Mouse (Mus musculus) T-helper 1 cell (primary cell): ENCODE measurements around the gene Akirin2.
"Not testable (repeated sequence)": the region's sequence is repeated elsewhere in the genome, so short reads cannot be mapped to it uniquely, and the experiment has no call there.

ENCODE experiments used
- in situ Hi-C: fragments of 300-600 bp; cut with MboI, MseI; formaldehyde crosslinking; loops from one replicate; pipeline ENCODE4 v1.15.1; 2025; ENCODE audit warnings: high pct_unique_total_duplicates

Gene Akirin2

DNA sequence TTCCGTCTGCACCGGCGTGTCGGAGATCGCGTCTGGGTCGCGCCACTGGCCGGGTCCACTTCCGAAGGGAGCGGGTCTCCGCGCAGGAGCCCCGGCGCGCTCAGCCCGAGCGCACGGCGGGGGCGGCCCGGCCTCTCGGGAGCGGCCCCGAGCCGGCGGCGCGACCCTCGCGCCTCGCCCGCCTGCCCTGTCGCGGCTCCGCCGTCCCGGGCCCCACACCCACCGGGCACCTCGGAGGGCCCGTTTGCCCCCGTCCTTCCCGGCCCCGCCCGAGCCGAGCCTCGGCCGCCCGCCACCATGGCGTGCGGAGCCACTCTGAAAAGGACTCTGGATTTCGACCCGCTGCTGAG, at the start of gene Akirin2:
Gene Akirin2, plus strand, starts transcription at position 190 of the 350 bp plus-strand sequence.
- in situ Hi-C loops, result loop anchor here (25.0 kb wide), 1 partner anchor 1163 kb away; no protein-coding TSS in a partner anchor

DNA sequence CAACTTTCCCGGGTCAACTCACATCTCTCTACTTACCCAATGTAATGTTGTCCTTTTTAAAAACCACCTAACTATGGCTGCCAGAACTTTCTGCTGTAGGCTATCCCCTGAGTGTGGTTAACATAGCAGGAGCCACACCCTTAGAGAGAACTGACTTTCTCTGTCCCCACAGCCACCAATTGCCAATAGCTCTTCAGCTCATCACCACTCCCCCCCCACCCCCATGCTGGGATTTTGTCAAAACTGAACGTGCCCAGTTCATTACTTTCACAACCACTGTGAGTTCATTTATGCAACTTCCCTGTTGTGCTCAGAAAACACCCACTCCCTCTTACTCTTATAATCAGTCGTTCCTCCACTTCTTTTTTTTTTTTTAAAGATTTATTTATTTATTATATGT, 40.4 kb upstream of the Akirin2 start:
- in situ Hi-C loops, result no loop called here

DNA sequence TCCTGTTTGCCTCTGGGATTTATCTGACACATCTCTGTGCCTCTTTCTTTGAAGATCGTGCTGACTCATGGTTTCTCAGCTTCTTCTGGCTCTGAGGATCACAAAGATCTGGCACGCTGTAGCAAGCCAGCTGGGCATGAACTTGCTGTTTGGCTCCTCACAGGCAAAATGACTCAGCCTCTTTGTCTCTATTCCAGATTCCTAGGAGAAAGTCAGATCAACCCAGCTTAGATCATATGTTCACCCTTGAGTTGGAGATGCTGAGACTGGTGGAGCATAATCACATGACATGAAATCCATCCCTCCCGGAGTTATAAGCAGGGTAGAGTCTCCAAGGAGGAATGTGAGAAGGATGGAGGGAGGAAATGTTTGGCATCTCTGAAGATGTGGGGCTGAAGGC, 27.9 kb upstream of the Akirin2 start:
- in situ Hi-C loops, result no loop called here

DNA sequence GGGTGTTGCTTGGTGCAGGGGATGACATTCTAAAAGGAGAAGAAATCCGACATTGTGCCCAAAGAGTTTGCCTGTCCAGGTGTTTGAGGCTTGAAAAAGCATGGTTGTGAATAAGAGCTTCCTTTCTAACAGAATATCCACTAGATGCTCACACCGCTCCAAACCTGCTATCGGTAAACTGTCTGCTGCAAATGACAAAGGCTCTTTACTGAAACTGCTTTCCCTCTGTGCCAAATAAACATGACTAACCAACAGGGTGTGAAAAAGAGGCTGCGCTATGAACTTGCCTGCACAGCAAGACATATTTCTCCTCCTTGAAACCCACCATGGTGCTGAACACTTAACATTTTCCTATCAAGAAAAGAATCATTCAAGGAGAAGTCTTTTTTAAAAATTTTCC, 27.2 kb upstream of the Akirin2 start:
- in situ Hi-C loops, result no loop called here

DNA sequence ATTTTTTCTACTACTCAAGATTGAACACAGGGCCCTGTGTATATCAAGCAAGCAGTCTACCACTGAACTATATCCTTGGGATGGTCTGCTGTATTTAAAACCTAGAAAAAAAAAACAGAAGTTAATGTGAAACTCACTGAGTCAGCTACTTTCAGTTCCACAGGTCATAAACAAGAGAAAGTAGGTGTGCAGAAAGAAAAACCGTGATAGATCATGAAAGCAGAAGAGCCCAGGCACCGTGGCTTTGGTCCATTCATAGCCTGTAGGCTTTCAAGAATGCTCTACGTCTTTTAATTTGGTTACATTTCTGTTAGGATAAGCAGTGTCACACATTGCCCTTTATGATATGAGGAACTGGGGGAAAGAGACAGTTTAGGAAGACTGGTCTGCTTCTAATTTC, 24.0 kb upstream of the Akirin2 start:
- in situ Hi-C loops, result no loop called here

DNA sequence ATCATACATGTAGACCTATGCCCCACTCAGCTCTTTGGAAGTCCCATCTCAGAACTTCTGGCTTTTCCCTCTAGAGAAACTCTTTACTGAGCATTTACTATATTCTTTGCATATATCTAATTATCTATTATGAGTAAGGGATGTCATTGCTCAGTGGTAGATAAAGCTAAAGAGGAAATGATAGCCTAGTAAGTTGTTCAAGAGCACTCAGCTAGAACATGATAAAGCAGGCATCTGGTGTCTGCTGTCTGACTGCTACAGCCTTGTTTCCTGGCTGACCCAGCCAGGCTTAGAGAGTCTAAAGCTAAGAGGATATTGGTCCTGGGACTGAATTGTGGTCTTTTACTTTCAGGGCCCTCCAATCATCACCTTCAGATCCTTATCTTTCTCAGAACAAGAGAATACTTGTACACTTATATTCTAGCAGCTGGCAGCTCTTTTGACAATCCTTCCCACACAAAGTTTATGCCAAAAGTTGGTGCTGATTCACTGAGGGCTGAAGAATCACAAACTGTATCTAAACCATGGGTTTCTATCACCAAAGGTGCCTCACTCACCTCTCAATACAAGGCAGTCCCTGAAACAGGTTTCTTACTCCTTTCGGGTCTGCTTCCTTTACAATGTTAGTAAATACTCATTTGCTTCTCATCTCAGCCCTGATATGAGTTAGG, 22.2 kb upstream of the Akirin2 start:
- in situ Hi-C loops, result no loop called here

DNA sequence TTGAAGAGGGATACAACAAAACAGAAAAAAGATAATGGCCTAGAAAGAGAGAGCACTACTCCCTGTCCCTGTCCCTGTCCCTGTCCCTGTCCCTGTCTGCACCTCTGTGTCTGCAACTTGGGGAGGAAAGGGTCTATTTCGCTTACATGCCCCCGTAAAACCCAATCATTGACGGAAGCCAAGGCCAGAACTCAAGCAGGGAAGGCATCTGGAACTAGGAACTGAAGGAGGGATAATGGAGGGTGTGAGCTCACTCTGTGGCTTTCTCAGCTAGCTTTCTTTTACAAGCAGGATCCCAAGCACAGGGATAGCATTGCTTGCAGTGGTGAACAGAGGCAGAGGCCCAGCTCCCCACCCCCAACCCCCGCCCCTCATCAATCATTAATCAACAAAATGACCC, 21.4 kb upstream of the Akirin2 start:
- in situ Hi-C loops, result no loop called here

DNA sequence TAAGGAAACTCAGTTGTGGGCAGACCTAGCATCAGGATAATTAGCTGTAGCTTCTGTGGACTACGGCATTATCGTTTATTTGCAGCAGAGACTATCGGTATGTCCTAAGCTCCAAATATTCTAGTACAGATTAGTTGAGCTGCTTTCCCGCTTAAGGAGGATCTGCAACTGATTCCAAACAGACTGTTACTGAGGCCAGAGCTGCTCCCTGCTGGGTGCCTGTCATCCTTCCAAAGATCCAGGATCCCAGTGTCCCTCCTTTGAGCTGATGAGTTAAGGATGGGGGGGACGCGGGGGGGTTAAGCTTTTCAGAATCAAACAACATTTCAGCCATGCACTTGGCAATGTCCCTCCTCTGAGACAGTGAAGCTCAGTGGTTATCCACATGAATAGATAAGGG, 20.8 kb upstream of the Akirin2 start:
- in situ Hi-C loops, result no loop called here

DNA sequence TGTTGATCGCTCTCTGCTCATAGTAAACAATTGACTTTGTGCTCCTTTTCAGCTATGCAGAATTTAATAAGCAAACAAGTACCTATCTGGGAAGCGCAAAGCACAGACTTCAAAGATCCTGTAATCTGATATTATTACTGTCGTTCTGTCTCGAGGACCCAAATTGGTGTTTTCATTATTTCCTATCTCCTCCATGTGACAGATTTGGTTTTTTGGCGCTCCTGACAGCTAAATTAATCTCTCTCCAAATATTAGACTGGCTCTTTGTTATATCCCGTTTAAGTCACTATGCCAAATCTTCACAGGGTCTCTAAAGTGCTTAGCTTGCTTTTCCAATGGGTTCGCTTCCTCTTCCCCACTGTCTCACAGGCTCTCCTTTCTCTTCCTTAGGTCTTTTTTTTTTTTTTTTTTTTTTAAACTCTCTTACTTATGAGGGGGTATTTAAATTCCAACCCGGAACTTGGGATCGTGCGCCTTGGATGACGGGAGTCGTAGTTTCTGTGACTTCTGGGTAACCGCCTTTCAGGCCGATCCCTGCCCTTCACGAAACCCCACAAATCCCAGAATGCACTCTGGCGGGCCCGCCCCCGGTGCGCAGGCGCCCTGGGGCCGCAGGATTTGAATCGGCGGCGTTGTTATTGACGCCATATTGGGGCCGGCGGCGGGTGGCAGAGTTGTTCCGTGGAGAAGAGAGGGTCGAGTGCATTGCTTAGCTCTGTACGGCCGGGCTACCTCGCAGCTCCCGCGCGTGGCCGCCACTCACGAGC, 573 bp upstream of the Akirin2 start:
- in situ Hi-C loops, result loop anchor here (10.0 to 25.0 kb wide), 2 partner anchors 665 to 1163 kb away; no protein-coding TSS in a partner anchor

DNA sequence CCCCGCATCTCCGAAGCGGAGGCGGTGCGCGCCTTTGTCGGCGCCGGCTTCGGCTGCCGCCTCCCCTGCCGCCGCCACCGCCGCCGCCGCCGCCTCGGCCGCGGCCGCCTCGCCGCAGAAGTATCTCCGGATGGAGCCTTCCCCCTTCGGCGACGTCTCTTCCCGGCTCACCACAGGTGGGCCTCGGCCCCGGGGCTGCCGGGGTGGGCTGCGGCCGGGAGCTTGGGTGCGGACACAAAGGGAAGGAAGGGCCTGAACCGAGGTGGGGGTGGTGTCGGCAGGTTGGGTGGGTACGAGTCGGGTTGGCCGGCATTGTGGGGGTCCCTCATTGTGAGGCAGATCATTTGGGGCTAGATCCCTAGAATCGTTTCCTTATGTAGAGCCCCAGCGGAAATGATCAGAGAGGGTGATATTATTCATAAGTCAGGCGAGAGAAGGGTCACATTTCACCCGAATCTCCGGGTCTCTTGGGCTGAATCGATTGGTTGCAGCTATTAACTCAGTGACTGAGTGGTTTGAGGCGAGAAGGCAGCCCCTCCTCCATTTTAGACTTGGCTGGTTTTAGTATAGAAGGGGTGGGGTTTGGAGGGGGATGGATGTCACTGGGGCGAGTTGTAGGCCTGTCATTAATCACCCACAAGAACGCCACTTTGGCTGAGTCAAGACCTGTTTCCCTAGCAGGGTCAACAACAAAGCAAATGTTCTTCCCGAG, 517 bp downstream of the Akirin2 start:
- in situ Hi-C loops, result loop anchor here (25.0 kb wide), 1 partner anchor 1164 kb away; no protein-coding TSS in a partner anchor

DNA sequence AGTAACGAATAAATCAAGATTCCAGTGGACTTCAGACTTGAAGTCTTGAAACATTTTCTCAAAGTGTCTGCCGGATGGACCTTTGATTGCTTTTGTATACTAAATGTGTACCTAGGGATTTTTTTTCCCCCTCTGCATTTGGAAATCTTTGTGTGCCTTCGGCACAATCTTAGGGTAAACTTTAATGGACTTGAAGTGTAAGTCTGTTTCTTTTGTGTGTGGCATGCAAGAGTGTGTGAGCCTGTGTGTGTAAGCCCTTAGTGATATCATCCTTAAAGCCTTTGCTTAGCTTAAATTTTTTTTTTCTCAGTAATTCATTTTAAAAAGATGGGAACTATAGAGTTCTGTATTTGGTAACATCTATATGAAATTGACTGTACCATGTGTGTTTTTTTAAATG, 1.2 kb downstream of the Akirin2 start:
- in situ Hi-C loops, result loop anchor here (25.0 kb wide), 1 partner anchor 1165 kb away; no protein-coding TSS in a partner anchor

DNA sequence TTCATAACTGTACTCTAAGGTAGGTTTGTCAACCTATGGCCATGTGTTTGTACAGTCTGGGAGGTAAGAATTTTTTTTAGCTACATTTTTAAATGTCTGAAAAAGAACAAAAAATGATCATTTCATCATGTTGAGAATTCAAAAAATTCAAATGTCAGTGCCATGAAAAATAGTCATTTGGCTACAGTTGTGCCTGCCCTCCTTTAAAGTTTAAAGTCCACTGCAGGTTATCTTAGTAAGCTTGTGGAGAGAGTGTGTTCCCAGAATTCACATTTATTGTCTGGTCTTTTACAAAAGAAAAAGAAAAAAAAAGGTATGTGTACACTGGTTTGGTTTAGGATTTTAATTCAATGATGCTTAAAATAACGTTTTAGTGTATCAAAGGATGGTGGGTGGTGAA, 3.9 kb downstream of the Akirin2 start:
- in situ Hi-C loops, result loop anchor here (25.0 kb wide), 1 partner anchor 1167 kb away; no protein-coding TSS in a partner anchor

DNA sequence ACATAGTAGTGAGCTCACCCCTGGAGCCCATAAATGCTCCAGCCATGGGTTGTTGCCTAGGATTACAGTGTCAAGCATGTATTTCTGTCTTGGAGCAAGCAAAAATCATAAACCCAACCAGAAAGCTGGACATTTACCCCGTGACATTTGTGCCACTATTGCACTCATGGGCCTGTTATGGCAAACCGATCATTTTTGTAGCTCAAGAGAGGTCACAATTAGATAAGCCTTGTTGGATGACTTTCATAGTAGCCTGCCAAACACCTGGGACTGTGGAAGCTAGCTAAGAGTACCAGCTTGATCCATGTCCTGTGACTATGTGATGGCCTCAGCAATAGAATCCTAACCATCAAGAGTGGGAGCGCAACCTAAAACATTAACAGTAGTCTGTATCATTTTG, 4.9 kb downstream of the Akirin2 start:
- in situ Hi-C loops, result loop anchor here (25.0 kb wide), 1 partner anchor 1168 kb away; no protein-coding TSS in a partner anchor

DNA sequence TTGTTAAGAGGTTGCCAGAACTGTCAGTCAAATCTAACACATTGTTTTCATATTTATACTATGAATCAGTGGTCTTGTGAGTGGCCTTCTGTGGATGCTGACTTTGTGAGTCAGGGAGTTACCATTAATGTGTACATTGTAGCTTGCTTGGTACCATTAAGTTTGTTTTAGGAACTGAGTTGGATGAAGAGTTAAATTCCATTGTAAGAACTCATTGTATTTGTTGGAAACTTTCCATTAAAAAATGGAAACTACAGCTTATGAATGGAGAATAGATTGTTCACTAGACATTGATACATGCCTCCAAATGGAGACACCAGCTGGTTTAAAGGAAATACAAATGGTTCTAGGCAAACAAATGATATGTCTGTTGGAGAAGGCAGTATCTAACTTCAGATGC, 5.4 kb downstream of the Akirin2 start:
- in situ Hi-C loops, result loop anchor here (25.0 kb wide), 1 partner anchor 1169 kb away; no protein-coding TSS in a partner anchor

DNA sequence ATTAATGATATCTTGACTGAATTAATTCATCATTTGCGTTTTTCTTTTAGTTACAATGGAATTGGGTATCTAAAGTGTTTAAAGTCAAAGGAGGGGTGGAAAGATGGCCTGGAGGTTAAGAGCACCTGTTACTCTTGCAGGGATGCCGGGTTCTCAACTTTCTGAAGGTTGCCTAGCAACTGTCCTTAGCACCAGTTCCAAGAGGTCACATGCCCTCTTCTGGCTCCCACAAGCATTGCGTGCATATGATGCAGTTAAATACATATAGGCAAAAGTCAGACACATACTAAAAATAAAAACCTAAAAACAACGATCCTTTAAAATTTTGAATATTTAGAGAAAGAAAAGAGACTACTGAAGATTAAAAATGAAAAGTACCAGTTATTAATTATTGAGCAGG, 10.2 kb downstream of the Akirin2 start:
- in situ Hi-C loops, result loop anchor here (25.0 kb wide), 1 partner anchor 1174 kb away; no protein-coding TSS in a partner anchor

DNA sequence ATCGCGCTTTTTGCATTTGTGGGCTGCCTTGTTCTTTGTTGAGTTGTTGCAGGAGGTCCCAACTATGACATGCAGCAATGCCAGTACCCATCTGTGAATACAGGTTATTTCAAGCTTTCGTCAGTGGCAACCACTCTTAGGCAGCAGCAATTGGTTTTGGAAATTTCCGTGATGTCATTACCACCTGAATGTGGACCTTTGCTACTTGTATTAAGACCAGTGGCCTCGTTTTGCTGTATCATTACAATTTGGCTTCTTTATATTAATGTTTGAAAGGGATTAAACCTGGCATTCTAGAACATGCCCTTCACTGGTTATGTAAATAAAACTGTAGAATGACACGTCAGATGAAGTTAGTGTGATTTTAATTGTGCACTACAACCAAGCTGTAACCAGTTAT, 15.5 kb downstream of the Akirin2 start:
- in situ Hi-C loops, result loop anchor here (5.0 to 25.0 kb wide), 2 partner anchors 46 to 1179 kb away; partner anchors contain the start of genes Orc3 and Rars2

DNA sequence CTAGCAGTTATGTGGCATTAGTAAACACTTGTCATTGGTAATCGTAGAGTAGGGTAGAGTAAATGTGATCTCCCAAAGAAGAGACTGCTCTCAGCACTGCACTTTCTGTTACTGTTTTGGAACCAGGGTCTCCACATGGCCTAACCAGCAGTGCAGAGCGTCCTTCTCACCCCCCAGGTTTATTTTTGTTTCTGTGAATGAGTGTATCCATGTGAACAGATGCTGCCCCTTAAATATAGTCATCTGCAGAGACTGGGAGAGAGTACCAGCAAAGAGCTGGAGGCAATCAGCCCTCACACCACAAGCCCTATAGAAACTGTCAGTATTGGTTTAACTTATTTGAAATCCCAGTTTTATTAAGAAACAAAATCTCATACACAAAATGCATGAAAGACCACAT, 22.1 kb downstream of the Akirin2 start:
- in situ Hi-C loops, result loop anchor here (10.0 to 25.0 kb wide), 2 partner anchors 92 to 1186 kb away; no protein-coding TSS in a partner anchor

DNA sequence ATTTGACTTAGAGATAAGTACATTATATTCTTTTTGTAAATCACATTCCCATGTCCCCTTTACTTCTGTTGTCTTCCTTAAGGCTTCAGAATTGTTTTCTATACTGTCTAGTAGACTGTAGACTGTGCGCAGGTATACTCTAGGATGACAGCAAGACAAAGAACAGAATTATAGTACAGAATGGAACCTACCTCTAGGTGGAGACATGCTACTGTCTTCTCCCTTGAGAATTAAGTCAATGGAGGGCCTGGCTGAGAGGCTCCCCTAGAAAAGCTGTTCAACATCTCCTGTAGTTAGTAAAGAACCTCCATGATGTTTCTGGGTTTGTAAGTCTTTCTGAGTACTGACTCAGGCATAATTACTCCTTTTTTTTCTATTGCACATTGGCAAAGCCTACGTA, 26.3 kb downstream of the Akirin2 start:
- in situ Hi-C loops, result loop anchor here (10.0 kb wide), 1 partner anchor 88 kb away; no protein-coding TSS in a partner anchor

DNA sequence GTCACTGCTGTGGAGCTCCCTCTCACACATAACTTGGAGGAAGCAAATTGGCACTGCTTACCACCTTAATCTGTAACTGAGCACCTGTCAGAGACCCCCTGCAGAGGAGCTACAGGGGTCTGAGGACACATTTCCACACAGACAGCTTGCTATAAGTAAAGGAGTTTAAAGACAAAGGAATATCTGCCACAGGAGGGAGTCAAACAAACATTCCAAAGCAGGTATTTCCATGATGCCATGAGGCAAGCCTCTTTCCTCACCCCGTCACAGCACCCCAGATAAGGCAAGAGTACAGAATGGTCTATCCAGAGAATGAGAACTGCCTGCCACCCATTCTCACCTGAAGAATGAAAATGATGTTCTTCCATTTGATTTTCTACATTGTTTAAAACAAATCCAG, 28.5 kb downstream of the Akirin2 start:
- in situ Hi-C loops, result loop anchor here (10.0 kb wide), 1 partner anchor 86 kb away; no protein-coding TSS in a partner anchor

DNA sequence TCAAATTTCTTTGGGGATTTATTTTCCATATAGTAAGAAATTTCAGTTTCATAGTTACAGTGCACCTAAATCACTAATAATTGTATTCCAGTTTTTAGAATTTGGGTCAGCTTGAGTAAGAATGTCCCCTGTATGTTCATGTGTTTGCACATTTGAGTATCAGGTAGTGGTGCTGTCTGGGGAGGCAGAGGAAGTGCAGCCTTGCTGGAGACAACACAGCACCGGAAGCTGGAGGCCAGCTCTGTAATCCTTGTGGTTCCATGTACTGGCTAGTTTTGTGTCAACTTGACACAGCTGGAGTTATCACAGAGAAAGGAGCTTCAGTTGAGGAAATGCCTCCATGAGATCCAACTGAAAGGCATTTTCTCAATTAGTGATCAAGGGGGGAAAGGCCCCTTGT, 30.8 kb downstream of the Akirin2 start:
- in situ Hi-C loops, result not testable (repeated sequence)

DNA sequence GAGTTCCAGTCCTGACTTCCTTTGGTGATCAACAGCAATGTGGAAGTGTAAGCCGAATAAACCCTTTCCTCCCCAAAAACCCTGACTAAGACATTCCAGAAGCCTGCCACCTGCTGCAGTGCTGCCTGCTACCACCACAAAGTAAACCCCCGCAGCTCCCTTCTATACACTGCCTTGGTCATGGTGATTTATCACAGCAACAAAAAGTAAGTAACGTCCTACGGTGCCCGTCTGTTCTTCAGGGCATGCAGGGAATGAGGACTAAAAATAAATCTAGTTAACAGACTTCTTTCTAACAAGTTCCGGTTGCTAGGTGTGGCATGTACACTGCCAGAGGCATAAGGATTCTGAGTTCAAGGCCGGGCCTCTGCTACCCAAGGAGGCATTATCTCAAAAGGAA, 31.3 kb downstream of the Akirin2 start:
- in situ Hi-C loops, result no loop called here

DNA sequence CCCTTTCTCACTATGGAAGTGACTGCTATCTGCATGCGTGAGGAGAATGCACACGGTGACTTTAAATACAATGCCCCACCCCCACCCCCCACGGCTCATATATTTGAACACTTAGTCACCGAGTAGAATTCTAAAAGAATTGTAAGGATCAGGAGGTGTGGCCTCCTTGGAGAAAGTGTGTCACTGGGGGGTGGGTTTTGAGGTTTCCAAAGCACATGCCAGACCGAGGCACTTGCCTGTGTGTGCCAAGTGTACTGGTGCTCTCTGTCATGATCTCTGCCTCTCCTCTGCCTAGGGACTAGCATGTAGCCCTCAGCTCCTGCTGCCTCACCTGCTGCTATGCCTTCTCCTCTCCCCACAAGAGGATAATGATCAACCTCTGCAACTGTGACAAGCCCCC, 31.7 kb downstream of the Akirin2 start:
- in situ Hi-C loops, result no loop called here
